Mouse (Mus musculus): Measurements from ENCODE around the gene Fndc3b.

- TF ChIP-seq CTCF (IDR thresholded peaks at IDR 0.05; ENCODE audit: low read depth) (no peak), EP300 (IDR thresholded peaks at IDR 0.05; ENCODE audit: low read depth) (no peak)
Measured at GRCm38 (mm10) chr3:27605081-27605480, 106.0 kb downstream of the Fndc3b start.
